Mouse (Mus musculus) spleen, postnatal 36 days (tissue): Measurements from ENCODE around the gene Gm17949.
"Not testable (repeated sequence)": the region's sequence is repeated elsewhere in the genome, so short reads cannot be mapped to it uniquely, and the experiment has no call there.

Experiments
- DNase-seq, 2 experiments: peaks; one replicate each; pipeline ENCODE4 v3.0.0; 2022; ENCODE audit warnings: low spot score in 2 of 2, mixed read lengths in 1 of 2

Gm17949 gene

DNA sequence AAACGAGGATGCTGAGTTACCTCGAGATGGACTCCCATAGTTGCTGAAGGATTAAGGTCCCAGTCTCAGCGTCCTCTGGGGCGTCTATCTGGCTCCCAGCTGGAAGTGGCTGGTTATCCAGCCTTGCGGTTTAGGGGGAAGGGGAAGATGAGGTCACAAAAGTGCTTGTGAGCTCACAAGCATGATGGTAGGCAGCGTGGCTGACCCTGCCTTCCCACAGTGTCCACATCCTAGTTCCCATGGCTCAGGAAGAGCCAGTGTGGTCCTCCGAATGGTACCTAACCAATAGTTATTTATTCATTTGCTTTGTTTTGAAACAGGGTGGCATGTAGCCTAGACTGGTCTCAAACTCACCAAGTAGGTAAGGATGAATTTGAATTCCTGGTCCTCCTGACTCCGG, 30.3 kb downstream of the Gm17949 start, which contains the start of gene Slc25a41:
Gene Slc25a41 (minus strand): TSS at position 101 of the 400 bp plus-strand sequence.
- DNase-seq = no peak

DNA sequence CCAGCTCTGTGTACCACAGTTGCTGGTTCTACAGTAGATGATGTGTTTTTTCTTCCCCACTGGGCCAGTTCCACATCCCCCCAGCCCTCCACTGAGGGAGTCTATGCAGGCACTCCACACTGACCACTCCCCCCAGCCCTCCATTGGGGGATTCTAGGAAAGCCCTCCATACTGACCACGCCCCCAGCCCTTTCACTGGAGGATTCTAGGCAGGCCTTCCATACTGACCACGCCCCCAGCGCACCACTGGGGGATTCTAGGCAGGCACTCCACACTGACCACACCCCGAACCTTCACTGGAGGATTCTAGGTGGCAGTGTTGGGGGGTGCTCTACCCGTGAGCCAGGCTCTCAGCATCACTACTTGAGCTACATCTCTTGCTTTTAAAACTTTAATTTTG, 36.1 kb downstream of the Gm17949 start:
- no peak for DNase-seq

DNA sequence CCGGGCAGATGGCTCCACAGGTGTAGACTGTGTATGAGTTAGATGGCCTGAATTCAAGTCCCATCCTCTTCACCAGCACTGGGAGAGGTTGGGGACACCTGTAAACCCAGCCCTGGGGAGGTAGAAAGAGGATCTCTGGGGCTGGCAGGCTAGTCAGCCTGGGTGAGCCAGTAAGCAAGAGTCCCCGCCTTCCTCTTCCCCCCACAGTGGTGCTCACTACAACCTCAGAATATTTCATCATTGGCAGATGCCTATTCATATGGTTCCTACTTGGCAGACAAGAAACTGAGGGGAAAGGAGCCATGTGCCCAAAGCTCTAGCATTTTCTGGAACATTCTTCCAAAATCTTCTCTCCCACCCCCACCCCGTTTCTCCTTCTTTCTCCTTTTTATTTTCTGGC, 37.5 kb downstream of the Gm17949 start:
- DNase-seq = no peak

DNA sequence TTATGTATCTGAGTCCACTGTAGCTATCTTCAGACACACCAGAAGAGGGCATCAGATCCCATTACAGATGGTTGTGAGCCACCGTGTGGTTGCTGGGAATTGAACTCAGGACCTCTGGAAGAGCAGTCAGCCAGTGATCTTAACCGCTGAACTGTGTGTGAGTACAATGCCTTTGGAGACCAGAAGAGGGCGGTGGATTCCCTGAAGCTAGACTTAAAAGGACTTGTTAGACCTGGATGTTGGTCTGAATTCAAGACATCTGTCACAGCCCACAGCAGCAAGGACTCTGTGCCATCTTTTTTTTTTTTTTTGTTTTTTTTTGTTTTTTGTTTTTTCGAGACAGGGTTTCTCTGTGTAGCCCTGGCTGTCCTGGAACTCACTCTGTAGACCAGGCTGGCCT, 40.4 kb downstream of the Gm17949 start:
- not testable (repeated sequence) for DNase-seq

DNA sequence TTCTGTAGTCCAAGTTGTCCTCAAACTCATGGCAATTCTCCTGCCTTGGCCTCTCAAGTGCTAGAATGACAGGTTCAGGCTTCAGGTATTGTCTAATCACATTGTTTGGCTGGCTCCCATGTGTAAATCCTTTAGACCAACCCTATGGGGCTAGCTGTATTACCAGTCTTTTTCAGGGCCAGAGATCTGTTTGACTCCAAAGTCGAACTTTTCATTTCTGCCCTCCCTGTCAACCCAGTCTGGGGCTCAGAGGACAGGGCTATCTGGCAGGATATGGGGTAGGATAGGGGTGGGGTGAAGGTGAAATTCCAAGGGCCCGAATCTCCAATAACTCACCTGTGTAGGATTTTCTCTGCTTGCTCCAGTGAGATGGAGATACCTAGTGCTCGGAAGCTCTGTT, 45.0 kb downstream of the Gm17949 start:
- DNase-seq = no peak

DNA sequence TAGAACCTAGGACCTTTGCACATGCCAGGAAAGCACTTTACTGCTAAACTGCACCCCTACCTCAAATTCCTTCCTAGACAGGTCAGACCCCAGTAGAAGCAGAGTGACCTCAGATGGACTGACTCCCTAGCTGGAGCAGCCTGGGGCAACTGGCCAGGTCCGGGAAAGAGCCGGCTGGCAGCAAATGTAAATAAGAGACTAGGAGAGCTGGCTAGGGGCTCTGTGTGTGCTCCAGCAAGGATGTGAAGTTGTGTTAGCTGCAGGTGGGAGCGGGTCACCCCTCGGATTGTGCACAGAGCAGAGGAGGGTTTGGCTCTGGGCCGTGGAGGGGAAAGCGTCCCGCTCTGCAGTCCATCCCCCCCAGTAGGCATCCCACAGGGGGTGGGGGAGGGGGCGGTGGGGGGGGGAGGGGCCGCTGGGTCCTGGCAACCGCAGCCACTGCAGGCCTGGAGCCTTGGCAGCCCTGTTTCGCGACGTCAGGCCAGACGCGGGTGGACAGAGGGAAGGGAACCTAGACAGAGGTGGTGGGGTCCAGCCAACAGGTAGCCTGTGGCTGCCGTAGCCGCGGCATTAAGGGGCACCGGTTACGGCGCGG, 47.7 kb downstream of the Gm17949 start, which contains the start of gene Crb3:
Gene Crb3 (plus strand): TSS at position 215 of the 595 bp plus-strand sequence.
- no peak for DNase-seq

DNA sequence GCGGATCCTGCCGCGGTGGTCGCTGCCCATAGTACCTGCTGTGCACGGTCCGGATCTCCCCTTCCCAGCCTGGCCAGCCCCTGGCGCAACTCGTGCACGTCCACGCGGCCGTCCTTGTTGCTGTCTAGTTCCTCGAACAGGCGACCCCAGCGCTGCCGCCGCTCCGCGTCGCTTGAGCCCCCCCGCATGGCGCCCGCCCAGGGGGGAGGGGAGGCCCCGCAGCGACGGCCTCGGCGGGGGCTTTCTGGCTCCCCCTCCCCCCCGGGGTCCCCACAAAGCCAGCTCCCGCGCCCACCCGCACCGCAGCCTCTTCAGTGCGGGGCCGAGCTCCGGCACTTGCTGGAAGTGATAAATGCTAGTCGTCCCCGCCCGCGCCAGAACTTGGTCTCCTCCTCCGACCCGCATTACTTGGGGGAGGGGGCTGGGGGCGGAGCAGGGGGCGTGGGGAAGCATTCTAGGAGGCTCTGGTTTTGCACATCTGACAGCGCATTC, 48.3 kb downstream of the Gm17949 start, which contains the start of gene Slc25a23:
Gene Slc25a23 (minus strand): TSS at position 378 of the 492 bp plus-strand sequence.
- peak; percentile 48 to 58 for DNase-seq

DNA sequence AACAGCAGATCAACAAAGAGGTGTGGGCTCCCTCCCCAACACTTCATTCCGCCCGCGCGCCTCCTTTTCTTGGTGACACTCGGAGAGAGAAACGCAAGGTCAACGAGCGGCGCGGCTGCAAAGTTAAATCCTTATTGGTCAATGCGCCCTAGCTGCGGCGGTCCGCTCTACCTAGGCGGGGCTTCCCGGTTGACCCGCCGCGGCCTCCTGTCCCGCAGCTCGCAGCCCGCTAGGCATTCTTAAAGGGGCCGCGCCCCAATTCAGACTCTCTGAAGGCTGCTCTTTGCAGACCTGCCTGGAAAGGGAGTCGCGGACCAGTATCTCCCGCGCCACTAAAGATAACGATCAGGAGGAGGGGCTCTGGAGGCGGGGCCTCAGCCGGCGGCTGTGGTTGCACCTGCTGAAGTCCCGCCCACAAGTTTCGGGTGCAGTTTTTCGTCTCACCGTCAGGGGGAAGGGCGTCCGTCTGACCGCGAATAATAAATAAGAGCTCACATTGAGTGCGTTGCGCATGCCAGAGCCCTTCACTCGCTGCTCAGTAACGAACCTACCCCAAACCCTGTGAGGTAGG, 49.0 kb downstream of the Gm17949 start:
- DNase-seq = peak; percentile 95 to 96

DNA sequence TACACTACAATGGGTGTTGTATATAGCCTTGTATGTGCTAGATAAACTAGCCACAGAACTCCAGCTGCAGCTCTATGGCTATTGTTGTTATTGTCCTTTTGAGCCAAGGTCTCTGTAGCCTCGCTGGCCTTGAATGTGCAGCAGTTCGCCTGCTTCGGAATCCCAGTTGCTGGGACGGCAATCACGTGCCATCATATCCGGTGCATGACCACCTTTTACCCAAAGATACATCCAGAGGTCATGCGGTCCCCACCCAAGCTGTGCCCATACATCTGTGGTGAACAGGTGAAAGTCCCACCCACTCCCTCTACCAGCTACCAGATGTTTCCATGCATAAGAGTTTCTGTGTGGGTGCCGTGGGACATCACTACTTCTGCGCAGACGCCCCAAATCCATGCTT, 49.8 kb downstream of the Gm17949 start:
- no peak for DNase-seq

DNA sequence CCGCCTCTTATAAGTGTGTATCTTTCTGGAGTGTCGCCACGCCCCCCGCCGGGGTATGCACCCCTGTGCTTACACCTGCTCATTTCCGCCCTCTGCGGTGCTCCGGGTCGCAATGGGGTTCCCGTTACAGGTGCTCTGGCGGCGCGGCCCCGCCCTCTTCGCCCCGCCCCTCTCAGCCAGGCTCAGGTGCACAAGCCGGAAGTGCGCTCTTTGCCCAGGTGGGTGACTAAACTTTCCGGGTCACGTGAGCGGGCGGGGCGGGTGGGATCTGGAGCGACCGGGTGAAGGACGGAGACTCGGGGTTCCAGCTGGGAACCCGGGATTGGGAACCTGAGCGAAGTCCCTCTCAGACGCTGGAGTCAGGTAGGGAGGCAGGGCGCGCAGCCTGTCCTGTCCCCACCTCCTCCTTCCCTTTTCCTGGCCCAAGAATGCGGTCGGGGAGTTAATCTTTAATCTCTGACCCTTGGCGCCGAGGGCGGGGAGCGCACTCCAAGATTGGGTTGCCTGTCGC, 50.8 kb downstream of the Gm17949 start:
- peak; percentile 54 to 63 for DNase-seq

DNA sequence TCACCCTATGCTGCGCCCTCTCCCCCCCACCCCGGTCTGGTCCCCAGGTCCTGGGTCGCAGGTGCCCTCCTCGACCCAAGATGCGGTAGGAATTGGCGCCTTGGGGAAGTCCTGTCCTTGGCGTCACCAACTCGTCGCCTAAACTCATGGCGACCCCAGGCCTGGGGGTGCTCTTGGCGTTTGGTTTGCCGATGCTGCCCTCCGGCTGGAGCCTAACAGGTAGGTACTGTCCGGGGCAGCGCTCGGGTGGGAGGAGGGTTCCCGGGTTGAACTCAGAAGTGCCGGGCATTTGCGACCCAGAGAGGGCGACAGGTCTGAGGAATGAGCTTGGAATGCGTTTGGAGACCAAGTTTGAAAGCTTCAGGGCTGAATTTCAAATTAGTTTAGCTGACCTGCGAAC, 51.3 kb downstream of the Gm17949 start:
- DNase-seq = no peak

DNA sequence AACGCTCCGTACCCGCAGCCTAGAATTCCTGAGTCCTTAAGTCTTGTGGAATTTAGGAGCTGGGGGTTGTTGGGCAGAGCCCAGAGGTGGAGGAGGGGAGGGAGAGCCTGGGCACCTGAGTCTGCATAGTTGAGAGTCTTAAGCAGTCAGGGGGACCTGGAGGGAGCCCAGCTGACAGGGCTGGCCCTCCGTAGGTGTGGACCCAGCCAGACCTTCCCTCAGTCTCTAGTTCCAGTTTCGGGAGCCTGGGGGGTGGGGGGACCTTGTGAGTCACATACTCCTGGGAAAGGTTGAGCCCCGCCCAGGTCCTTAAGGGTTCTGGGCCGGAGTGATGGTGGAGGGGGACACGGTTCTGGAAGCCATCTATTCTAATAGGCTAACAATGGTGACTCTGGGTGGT, 51.8 kb downstream of the Gm17949 start:
- no peak for DNase-seq

DNA sequence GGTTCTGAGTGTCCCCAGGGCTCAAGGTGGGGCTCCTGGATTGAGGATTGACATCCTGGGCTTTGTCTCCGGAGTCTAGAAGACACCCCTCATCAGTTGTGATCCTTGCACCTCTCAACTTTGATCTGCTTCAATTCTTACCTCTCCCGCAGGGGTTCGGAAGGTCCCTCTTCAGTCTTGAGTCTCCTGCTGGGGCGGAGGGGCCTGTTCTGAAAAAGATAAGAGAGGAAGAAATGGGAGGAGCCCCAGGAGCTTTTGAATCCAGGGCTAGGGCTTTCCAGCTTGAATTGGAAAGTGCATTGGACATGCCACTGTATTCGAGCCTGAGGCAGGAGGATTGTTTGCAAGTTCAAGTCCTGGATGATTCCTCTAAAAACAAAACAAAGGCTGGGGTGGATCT, 55.6 kb downstream of the Gm17949 start:
- DNase-seq = no peak

DNA sequence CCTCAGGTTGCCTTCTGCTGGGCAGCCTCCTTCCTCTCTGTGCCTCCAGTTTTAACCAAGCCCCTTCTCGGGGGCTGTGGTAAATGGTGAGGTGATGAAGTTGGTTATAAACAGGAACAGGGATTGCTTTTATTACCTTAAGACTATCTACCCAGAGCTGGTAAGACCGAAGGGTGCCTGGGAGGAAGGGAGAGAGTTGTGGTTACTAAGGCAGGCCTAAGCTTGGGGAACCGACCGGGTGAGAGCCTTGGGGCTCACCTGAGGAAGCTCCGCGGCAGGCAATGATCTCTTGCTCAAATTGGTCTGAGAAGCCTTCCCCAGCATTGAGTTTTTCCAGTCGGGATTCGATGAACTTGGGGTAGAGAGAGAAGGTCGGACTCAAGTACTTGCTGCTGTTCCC, 59.0 kb downstream of the Gm17949 start:
- DNase-seq = no peak

DNA sequence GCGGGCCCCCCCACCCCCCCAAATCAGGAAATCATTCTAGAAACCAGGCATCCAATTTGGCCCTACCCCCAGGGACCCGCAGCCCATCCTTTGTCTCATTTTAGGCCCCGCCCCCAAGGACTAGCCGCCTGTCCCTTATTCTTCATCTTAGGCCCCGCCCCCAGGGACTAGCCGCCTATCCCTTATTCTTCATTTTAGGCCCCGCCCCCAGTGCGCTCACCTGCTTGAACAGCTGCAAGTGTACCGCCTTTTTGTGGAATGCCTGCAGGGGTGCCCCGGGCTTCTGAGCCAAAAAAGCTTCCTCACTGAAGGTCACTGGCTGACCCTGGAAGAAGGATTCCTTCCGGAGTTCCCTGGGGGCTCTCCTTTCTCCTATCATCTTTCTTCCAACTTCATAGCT, 59.4 kb downstream of the Gm17949 start:
- no peak for DNase-seq
